Comparison of ENCODE assay signal across 23 mouse cellular contexts in the genomic region with DNA sequence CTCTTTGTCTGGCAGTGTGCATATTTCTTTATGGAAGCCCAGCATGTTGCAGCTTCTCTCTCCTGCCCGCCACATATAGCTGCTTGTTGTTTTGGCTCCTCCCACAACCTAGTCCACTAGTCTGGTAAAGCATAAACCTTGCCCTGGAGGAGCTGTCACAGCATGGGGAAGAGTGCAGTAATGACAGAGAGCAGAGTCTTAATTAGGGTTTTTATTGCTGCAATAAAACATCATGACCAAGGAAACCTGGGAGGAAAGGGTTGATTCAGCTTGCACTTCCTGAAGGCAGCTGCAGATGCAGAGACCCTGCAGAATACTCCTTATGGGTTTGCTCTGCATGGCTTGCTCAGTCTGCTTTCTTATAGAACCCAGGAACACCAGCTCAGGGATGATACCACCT. TPM values are rescaled to one million over a fixed set of nuclear protein-coding genes. Genes with fewer than 3 reads are reported as not detected.
DNase-seq lines count a peak whose midpoint lies in the region; ATAC-seq and TF ChIP-seq lines count a peak whose summit lies in the region.
"Had no signal": no experiment of that assay in that cellular context is flagged by ENCODE, and none has a peak within 500 bp of the region (broad histone marks: within the 10 kb centered on the region; RNA-seq: fewer than 3 reads in every experiment).

No protein-coding gene starts in this region.

- H3K4me1 ChIP-seq in kidney, embryonic 15.5 days: peaks cover 53% of the 10 kb centered on the region
- H3K4me1 ChIP-seq in kidney, adult 2 months (ENCODE audit: control insufficient read depth, insufficient read depth, low read length): peaks cover 13% of the 10 kb centered on the region
- peaks cover 19% of the 10 kb centered on the region for H3K4me1 ChIP-seq in limb, embryonic 10.5 days
- H3K4me1 ChIP-seq: hindbrain, embryonic 10.5 days; midbrain, embryonic 13.5 days had no signal

- DNase-seq in kidney, adult 2 months: no peak
- DNase-seq in retina, postnatal 1 day: peak; percentile 19
- no peak for DNase-seq in retina, embryonic 14.5 days (ENCODE audit: low spot score)
- DNase-seq in limb, embryonic 10.5 days (ENCODE audit: low spot score): peak; percentile 45
- no peak for DNase-seq in layer of hippocampus, adult 18-20 months (ENCODE audit: low spot score in 2 of 2)
- no peak for DNase-seq in layer of hippocampus, adult 9-11 months
- DNase-seq in adrenal gland, postnatal 25 days: no peak
- DNase-seq: adrenal gland, postnatal 10 days; B cell, adult 2 months; cerebellum, adult 18-20 months; gastrocnemius, postnatal 14 days; heart, adult 2 months; thymus, postnatal 4 days had no signal

- no peak overlapping the region for H3K4me2 ChIP-seq in kidney, embryonic 15.5 days
- H3K4me2 ChIP-seq: embryonic facial prominence, embryonic 15.5 days; heart, embryonic 15.5 days; limb, embryonic 13.5 days; midbrain, embryonic 13.5 days had no signal

- 16% methylated on average over 1 of the region's 1 CpGs for WGBS in kidney, embryonic 15.5 days
- WGBS in kidney, adult 2 months: 31% methylated on average over 1 of the region's 1 CpGs
- 11% methylated on average over 1 of the region's 1 CpGs for WGBS in limb, embryonic 10.5 days

- H3K27me3 ChIP-seq in kidney, embryonic 15.5 days: no peaks in the 10 kb centered on the region
- no peaks in the 10 kb centered on the region for H3K27me3 ChIP-seq in kidney, adult 2 months (replicated peaks; ENCODE audit: control insufficient read depth, insufficient read depth, low read length)
- no peaks in the 10 kb centered on the region for H3K27me3 ChIP-seq in limb, embryonic 10.5 days (ENCODE audit: low read depth, poor library complexity, severe bottlenecking)
- H3K27me3 ChIP-seq: embryonic facial prominence, embryonic 15.5 days; heart, embryonic 15.5 days; limb, embryonic 13.5 days; midbrain, embryonic 13.5 days had no signal

- H3K9me3 ChIP-seq in kidney, embryonic 15.5 days (replicated peaks): peaks cover 4% of the 10 kb centered on the region; the same call in 1 of the 2 replicates
- H3K9me3 ChIP-seq in limb, embryonic 10.5 days (replicated peaks): no peaks in the 10 kb centered on the region
- H3K9me3 ChIP-seq: embryonic facial prominence, embryonic 15.5 days; heart, embryonic 15.5 days; hindbrain, embryonic 10.5 days; limb, embryonic 13.5 days; midbrain, embryonic 13.5 days had no signal

- H3K9ac ChIP-seq in kidney, embryonic 15.5 days: no peak overlapping the region
- H3K9ac ChIP-seq: embryonic facial prominence, embryonic 15.5 days; heart, embryonic 15.5 days; limb, embryonic 13.5 days; liver, embryonic 14.5 days; midbrain, embryonic 13.5 days had no signal

- peak; percentile 74 for ATAC-seq in kidney, embryonic 15.5 days (replicated peaks; ENCODE audit: low FRiP score)
- ATAC-seq: midbrain, embryonic 13.5 days had no signal

- H3K27ac ChIP-seq in kidney, embryonic 15.5 days: peak overlapping the region; percentile 81
- H3K27ac ChIP-seq in kidney, adult 2 months (ENCODE audit: insufficient read depth, low read depth, low read length): no peak overlapping the region
- peak overlapping the region; percentile 19; the same call in 1 of the 2 replicates for H3K27ac ChIP-seq in limb, embryonic 10.5 days
- H3K27ac ChIP-seq: embryonic facial prominence, embryonic 15.5 days; heart, adult 2 months; heart, embryonic 15.5 days; hindbrain, embryonic 10.5 days; limb, embryonic 13.5 days; liver, embryonic 14.5 days; midbrain, embryonic 13.5 days had no signal

- H3K36me3 ChIP-seq in kidney, embryonic 15.5 days: no peaks in the 10 kb centered on the region
- no peaks in the 10 kb centered on the region for H3K36me3 ChIP-seq in kidney, adult 2 months (ENCODE audit: control insufficient read depth, insufficient read depth, low read length)
- H3K36me3 ChIP-seq in limb, embryonic 10.5 days: no peaks in the 10 kb centered on the region
- H3K36me3 ChIP-seq: embryonic facial prominence, embryonic 15.5 days; heart, embryonic 15.5 days; hindbrain, embryonic 10.5 days; limb, embryonic 13.5 days; midbrain, embryonic 13.5 days had no signal

- TF ChIP-seq CTCF in kidney, adult 2 months (conservative IDR thresholded peaks at IDR 0.05; ENCODE audit: insufficient read depth, insufficient read length, low read depth, low read length): no peak

- H3K4me3 ChIP-seq in kidney, embryonic 15.5 days (replicated peaks): no peak overlapping the region
- no peak overlapping the region for H3K4me3 ChIP-seq in kidney, adult 2 months (ENCODE audit: insufficient read depth, low read depth, low read length)
- H3K4me3 ChIP-seq in limb, embryonic 10.5 days: no peak overlapping the region
- H3K4me3 ChIP-seq: embryonic facial prominence, embryonic 15.5 days; heart, adult 2 months; heart, embryonic 15.5 days; hindbrain, embryonic 10.5 days; limb, embryonic 13.5 days; midbrain, embryonic 13.5 days had no signal

- TF ChIP-seq POLR2A in kidney, adult 2 months (IDR thresholded peaks at IDR 0.05; ENCODE audit: low read depth, low read length): no peak

RNA-seq across cellular contexts. Expression of gene Gm9964, which starts 2.7 kb away (rescaled TPM):
- polyA plus RNA-seq in kidney, embryonic 15.5 days (2015; fragmentation: Nextera tagmentation; extraction: Ambion mirVana): not detected in 2 replicates
- polyA plus RNA-seq in kidney, adult 2 months (2012; rRNA removed): not detected in 2 replicates
- not detected in 2 replicates for polyA plus RNA-seq in limb, embryonic 10.5 days (2016; fragmentation: Nextera tagmentation; extraction: Ambion mirVana)
- under 1 TPM in 1 of 2 experiments, not detected in 1; 0.48 TPM for total RNA-seq in layer of hippocampus, adult 18-20 months (2021)
- not detected in 2 replicates for total RNA-seq in adrenal gland, postnatal 25 days (2021)
- total RNA-seq: adrenal gland, postnatal 10 days; gastrocnemius, postnatal 14 days; megakaryocyte progenitor cell, adult 5-6 weeks had no signal
- polyA plus RNA-seq: embryonic facial prominence, embryonic 15.5 days; forebrain, embryonic 11.5 days; heart, adult 2 months; heart, embryonic 15.5 days; hindbrain, embryonic 10.5 days; limb, embryonic 13.5 days; liver, embryonic 14.5 days; lung, embryonic 16.5 days; midbrain, embryonic 13.5 days had no signal

RNA-seq across cellular contexts. Expression of gene Wsb1, which starts 39.5 kb away (rescaled TPM):
- 316 and 358 TPM in 2 replicates for polyA plus RNA-seq in kidney, embryonic 15.5 days (2015; fragmentation: Nextera tagmentation; extraction: Ambion mirVana)
- 59.3 and 72.3 TPM in 2 replicates for polyA plus RNA-seq in kidney, adult 2 months (2012; rRNA removed)
- 196 and 306 TPM in 2 replicates for polyA plus RNA-seq in limb, embryonic 10.5 days (2016; fragmentation: Nextera tagmentation; extraction: Ambion mirVana)
- 10 to 100 TPM; 78.1 to 80.3 TPM for total RNA-seq in layer of hippocampus, adult 18-20 months (2021)
- 36.4 and 56.3 TPM in 2 replicates for total RNA-seq in adrenal gland, postnatal 25 days (2021)

RNA-seq across cellular contexts. Expression of gene Nf1, which starts 45.5 kb away (rescaled TPM):
- polyA plus RNA-seq in kidney, embryonic 15.5 days (2015; fragmentation: Nextera tagmentation; extraction: Ambion mirVana): 8.9 and 9.0 TPM in 2 replicates
- polyA plus RNA-seq in kidney, adult 2 months (2012; rRNA removed): 10.2 TPM in 2 replicates
- 6.5 and 7.6 TPM in 2 replicates for polyA plus RNA-seq in limb, embryonic 10.5 days (2016; fragmentation: Nextera tagmentation; extraction: Ambion mirVana)
- total RNA-seq in layer of hippocampus, adult 18-20 months (2021): 100 to 1,000 TPM; 112 to 116 TPM
- 71.1 and 80.0 TPM in 2 replicates for total RNA-seq in adrenal gland, postnatal 25 days (2021)

Comparison
In these comparisons a context has a peak if more than half of its experiments do, and no peak if none do; other contexts are left out.
1. DNase-seq: peak in retina, postnatal 1 day (single experiment) and limb, embryonic 10.5 days (single experiment); none in kidney, adult 2 months (single experiment), retina, embryonic 14.5 days (single experiment), layer of hippocampus, adult 18-20 months (0 of 2), layer of hippocampus, adult 9-11 months (single experiment) and adrenal gland, postnatal 25 days (single experiment).